Mouse (Mus musculus) C2C12 (cell line): ENCODE measurements at regions not wholly inside any gene's neighbourhood (a gene's known extent, or its start where the extent isn't known, plus 50 kb on each side); places are given as distances from the start of the nearest gene placed in this dataset.

Source experiments
- H3K27me3 ChIP-seq: one replicate; pipeline ENCODE4 v1.6.1; 2011; ENCODE audit not compliant: control insufficient read depth, insufficient read depth, insufficient read length
- H3K36me3 ChIP-seq: one replicate; pipeline ENCODE4 v1.6.1; 2011; ENCODE audit not compliant: control insufficient read depth, insufficient read depth
- H3K4me3 ChIP-seq: one replicate; pipeline ENCODE4 v1.5.1; 2011; ENCODE audit warnings: mild to moderate bottlenecking, control low read depth; ENCODE audit not compliant: poor library complexity, insufficient read depth, severe bottlenecking
- H3K79me2 ChIP-seq: one replicate; pipeline ENCODE4 v1.6.1; 2011; ENCODE audit not compliant: control insufficient read depth, insufficient read depth
- H3K79me3 ChIP-seq: one replicate; pipeline ENCODE4 v1.6.1; 2011; ENCODE audit warnings: low read depth, control low read depth
- H3ac ChIP-seq: one replicate; pipeline ENCODE3; 2011; ENCODE audit warnings: low read depth; ENCODE audit not compliant: control insufficient read depth, insufficient read length
- CEBPB ChIP-seq: IDR thresholded peaks from one replicate; pipeline ENCODE4 v1.6.1; 2011; ENCODE audit warnings: low read depth, mild to moderate bottlenecking, control low read depth, moderate library complexity
- CTCF ChIP-seq: IDR thresholded peaks from one replicate; pipeline ENCODE4 v1.5.1; 2011; ENCODE audit not compliant: control insufficient read depth, insufficient read depth, insufficient read length
- FOSL1 ChIP-seq: IDR thresholded peaks from one replicate; pipeline ENCODE4 v1.8.0; 2011; ENCODE audit warnings: mild to moderate bottlenecking, low read length; ENCODE audit not compliant: poor library complexity, insufficient read depth, severe bottlenecking
- MAX ChIP-seq: IDR thresholded peaks from one replicate; pipeline ENCODE4 v1.6.1; 2011; ENCODE audit warnings: mild to moderate bottlenecking, control low read depth
- MYOD1 ChIP-seq: IDR thresholded peaks from one replicate; pipeline ENCODE4 v1.6.1; 2011; ENCODE audit warnings: low read depth; ENCODE audit not compliant: control insufficient read depth, insufficient read length
- MYOG ChIP-seq: IDR thresholded peaks from one replicate; pipeline ENCODE4 v1.6.1; 2011; ENCODE audit not compliant: control insufficient read depth, insufficient read length; ENCODE audit errors: extremely low read depth
- USF1 ChIP-seq: IDR thresholded peaks from one replicate; pipeline ENCODE4 v1.6.1; 2011; ENCODE audit warnings: low read depth, mild to moderate bottlenecking, control low read depth, moderate library complexity

- Histone ChIP-seq H3K4me3 (no peak overlapping the region), H3ac (no peak overlapping the region), H3K79me3 (no peaks in the 10 kb centered on the region), H3K36me3 (no peaks in the 10 kb centered on the region), H3K79me2 (no peaks in the 10 kb centered on the region), H3K27me3 (no peaks in the 10 kb centered on the region)
- TF ChIP-seq FOSL1 (no peak), MAX (no peak), USF1 (no peak)
These were observed 121.8 kb upstream of the Serpine2 start for GRCm38 (mm10) chr1:79982678-79983280.

- TF ChIP-seq CEBPB, result no peak
- Histone ChIP-seq H3K27me3 (no peaks in the 10 kb centered on the region), H3K36me3 (no peaks in the 10 kb centered on the region), H3K79me3 (no peaks in the 10 kb centered on the region), H3K79me2 (no peaks in the 10 kb centered on the region), H3ac (no peak overlapping the region), H3K4me3 (no peak overlapping the region)
These were observed 118.9 kb upstream of the Serpine2 start for GRCm38 (mm10) chr1:79979863-79980262.

GRCm38 (mm10) chr1:79978156-79978555 lies 117.2 kb upstream of the Serpine2 start:
- no peaks in the 10 kb centered on the region for H3K27me3 ChIP-seq
- H3K79me2 ChIP-seq, result no peaks in the 10 kb centered on the region
- no peaks in the 10 kb centered on the region for H3K36me3 ChIP-seq
- no peak overlapping the region for H3K4me3 ChIP-seq
- no peaks in the 10 kb centered on the region for H3K79me3 ChIP-seq
- H3ac ChIP-seq, result no peak overlapping the region
- no peak for TF ChIP-seq CTCF
- no peak for TF ChIP-seq MAX
- TF ChIP-seq CEBPB, result no peak
- TF ChIP-seq USF1, result no peak
- TF ChIP-seq MYOD1, result no peak
- no peak for TF ChIP-seq FOSL1
- no peak for TF ChIP-seq MYOG

GRCm38 (mm10) chr1:79956121-79956520 lies 95.1 kb upstream of the Serpine2 start:
- H3K36me3 ChIP-seq, result no peaks in the 10 kb centered on the region
- no peaks in the 10 kb centered on the region for H3K79me2 ChIP-seq
- TF ChIP-seq MYOG, result no peak
- no peak for TF ChIP-seq MAX
- TF ChIP-seq CEBPB, result no peak
- no peak for TF ChIP-seq CTCF
- TF ChIP-seq MYOD1, result no peak
- TF ChIP-seq FOSL1, result no peak
- no peak for TF ChIP-seq USF1
- no peak overlapping the region for H3K4me3 ChIP-seq
- H3K27me3 ChIP-seq, result no peaks in the 10 kb centered on the region
- H3K79me3 ChIP-seq, result no peaks in the 10 kb centered on the region
- no peak overlapping the region for H3ac ChIP-seq

- Histone ChIP-seq H3K79me3 (no peaks in the 10 kb centered on the region), H3ac (no peak overlapping the region), H3K36me3 (no peaks in the 10 kb centered on the region), H3K4me3 (no peak overlapping the region), H3K27me3 (no peaks in the 10 kb centered on the region), H3K79me2 (no peaks in the 10 kb centered on the region)
- TF ChIP-seq FOSL1, result no peak
- TF ChIP-seq MYOG, result no peak
- TF ChIP-seq MAX, result no peak
- TF ChIP-seq USF1, result no peak
- TF ChIP-seq CTCF, result no peak
- TF ChIP-seq CEBPB, result no peak
- no peak for TF ChIP-seq MYOD1
These were observed 83.3 kb upstream of the Serpine2 start for GRCm38 (mm10) chr1:79944231-79944630.

GRCm38 (mm10) chr1:79932435-79932834 lies 71.5 kb upstream of the Serpine2 start:
- H3K36me3 ChIP-seq, result no peaks in the 10 kb centered on the region
- H3K4me3 ChIP-seq, result no peak overlapping the region
- TF ChIP-seq CTCF, result no peak
- no peak overlapping the region for H3ac ChIP-seq
- H3K79me3 ChIP-seq, result no peaks in the 10 kb centered on the region
- H3K79me2 ChIP-seq, result no peaks in the 10 kb centered on the region
- H3K27me3 ChIP-seq, result no peaks in the 10 kb centered on the region
